Mouse (Mus musculus): ENCODE data around the gene Ift122. TPM values are rescaled to one million over a fixed set of nuclear protein-coding genes. Genes with fewer than 3 reads are reported as not detected.
A peak's percentile ranks its signal among the peaks of the same experiment; 100 is the strongest.

Gene Ift122
- polyA plus RNA-seq, 1 experiment from 2014 or later, result 26.1 TPM

DNA sequence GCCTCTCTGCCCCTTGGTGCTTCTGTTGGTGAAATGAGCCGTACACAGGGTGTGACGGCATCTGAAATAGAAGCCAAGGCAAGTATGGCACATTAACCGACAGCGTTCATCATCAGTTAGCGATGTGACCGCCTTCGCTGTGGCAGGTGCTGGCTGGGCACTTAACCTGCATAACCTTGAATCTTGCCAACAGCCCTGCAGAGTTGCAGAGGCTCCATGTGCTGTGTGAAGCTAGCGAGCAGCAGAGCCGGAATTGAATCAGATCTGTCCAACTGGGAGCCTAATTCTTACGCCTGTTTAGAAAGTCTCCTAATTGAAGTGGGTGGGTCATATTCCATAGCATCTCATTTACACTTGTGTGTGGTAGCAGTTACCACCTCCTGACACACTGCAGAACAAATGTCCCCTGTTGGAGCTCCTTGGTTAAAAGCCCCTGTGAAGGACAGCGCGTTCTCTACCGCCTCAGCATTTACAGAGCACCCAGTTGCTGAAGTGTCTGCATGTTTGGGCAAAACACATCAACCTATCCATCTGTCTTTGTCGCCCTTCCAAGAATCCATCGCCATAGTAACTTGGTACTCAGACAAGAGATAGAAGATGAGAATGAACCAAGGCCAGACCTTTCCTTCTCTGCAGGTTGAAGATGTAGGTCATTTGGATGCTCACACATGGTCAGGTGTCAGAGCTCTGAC, 61.4 kb downstream of the Ift122 start:
- ATAC-seq, result peak; percentile 71
- Histone ChIP-seq H3K36me3 (ENCODE audit: poor library complexity, severe bottlenecking) (peaks cover 14% of the 10 kb centered on the region; the same call in 1 of the 2 replicates), H3K27me3 (no peaks in the 10 kb centered on the region), H3K9ac (no peak overlapping the region), H3K4me3 (no peak overlapping the region), H3K27ac (peak overlapping the region; percentile 84), H3K9me3 (replicated peaks) (no peaks in the 10 kb centered on the region), H3K4me1 (peaks cover 41% of the 10 kb centered on the region), H3K4me2 (0 out of 2 replicates have a peak overlapping the region, but pooled peaks have one; percentile 4)
- WGBS, result 57% methylated on average over 15 of the region's 15 CpGs

DNA sequence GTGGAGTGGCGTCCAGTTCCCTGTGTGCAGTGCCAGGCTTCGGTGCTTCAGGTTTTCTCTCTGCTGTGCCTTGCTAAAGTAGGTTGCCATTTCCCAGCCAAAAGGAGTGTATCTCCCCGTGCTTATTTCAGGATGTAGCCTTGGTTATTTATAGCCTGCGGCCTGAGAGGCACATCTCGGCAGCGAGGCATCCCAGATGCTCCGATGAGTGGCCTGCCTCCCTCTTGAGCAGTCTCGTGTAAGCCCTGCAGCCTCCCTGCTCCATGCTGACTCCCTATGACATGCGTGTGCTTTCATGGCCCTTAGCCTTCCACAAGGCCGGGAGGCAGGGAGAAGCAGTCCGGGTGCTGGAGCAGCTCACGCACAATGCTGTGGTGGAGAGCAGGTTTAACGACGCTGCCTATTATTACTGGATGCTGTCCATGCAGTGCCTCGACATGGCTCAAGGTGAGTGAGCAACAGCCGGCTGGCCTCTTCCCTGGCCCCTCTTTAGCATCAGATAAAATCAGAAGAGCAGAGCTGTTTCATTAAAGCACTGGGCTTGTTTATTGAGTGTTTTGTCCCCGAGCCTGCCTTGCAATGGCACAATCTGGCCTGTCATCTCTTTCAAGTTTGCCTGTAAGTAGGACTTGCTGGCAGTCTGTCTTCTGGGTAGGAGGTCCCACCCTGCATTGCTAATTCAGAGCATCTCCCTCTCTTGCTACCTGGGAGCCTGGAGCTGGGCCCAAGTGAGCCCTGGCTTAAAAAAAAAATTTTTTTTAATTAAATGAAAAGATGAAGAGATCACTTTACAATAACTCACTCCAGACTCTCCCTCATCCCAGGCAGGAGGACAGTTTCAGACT, 62.6 kb downstream of the Ift122 start:
- H3K9ac ChIP-seq, result no peak overlapping the region
- H3K27me3 ChIP-seq, result no peaks in the 10 kb centered on the region
- no peak for ATAC-seq
- H3K4me1 ChIP-seq, result peaks cover 41% of the 10 kb centered on the region
- peaks cover 11% of the 10 kb centered on the region; the same call in 1 of the 2 replicates for H3K36me3 ChIP-seq (ENCODE audit: poor library complexity, severe bottlenecking)
- no peaks in the 10 kb centered on the region for H3K9me3 ChIP-seq (replicated peaks)
- no peak overlapping the region for H3K4me2 ChIP-seq
- WGBS, result 68% methylated on average over 17 of the region's 17 CpGs
- peak overlapping the region; percentile 84 for H3K27ac ChIP-seq
- H3K4me3 ChIP-seq, result no peak overlapping the region

DNA sequence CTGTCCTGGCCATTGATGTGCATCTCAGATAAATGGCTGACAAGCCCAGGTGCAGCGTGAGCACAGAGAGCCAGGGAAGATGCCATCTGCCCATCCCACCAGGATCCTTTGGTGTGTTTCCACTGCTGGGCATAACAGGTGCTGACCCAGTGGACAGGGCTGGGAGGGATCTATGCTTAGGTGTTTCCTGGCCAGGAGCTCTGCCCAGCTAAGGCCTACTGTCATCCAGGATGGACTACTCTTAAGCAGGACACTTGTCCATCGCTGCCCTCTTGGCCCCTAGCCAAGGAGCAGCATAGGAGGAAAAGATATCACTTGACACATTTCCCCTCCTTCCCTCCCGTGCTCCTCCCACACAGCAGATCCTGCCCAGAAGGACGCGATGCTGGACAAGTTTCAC, 63.3 kb downstream of the Ift122 start:
- peaks cover 41% of the 10 kb centered on the region for H3K4me1 ChIP-seq
- H3K27ac ChIP-seq, result peak overlapping the region; percentile 59; the same call in 1 of the 2 replicates
- 90% methylated on average over 5 of the region's 5 CpGs for WGBS
- peaks cover 11% of the 10 kb centered on the region; the same call in 1 of the 2 replicates for H3K36me3 ChIP-seq (ENCODE audit: poor library complexity, severe bottlenecking)
- H3K4me3 ChIP-seq, result no peak overlapping the region
- no peaks in the 10 kb centered on the region for H3K9me3 ChIP-seq (replicated peaks)
- ATAC-seq, result no peak
- no peak overlapping the region for H3K4me2 ChIP-seq
- H3K9ac ChIP-seq, result no peak overlapping the region
- no peaks in the 10 kb centered on the region for H3K27me3 ChIP-seq

DNA sequence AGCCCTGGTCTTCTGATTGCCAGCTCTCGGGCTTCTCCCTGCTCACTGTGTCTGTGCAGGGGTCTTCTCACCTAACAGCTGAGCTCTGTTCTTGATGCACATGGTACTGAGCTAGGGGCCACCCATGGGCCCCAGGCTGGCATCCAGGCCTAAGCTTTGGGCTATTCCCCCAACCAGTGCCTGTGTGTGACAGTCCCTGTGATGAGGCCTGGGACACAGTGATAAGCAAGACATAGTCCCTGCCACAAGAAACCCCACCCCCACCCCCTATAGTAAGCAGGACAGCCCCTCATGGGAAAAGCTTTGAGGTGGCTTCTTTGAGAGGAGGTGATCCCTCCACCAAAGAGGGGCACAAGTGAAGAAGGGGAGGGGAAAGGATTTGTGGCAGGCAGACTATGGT, 65.3 kb downstream of the Ift122 start:
- Histone ChIP-seq H3K9ac (no peak overlapping the region), H3K4me1 (peaks cover 31% of the 10 kb centered on the region), H3K36me3 (ENCODE audit: poor library complexity, severe bottlenecking) (peaks cover 11% of the 10 kb centered on the region; the same call in 1 of the 2 replicates), H3K4me2 (no peak overlapping the region), H3K9me3 (replicated peaks) (no peaks in the 10 kb centered on the region), H3K4me3 (no peak overlapping the region), H3K27ac (no peak overlapping the region), H3K27me3 (no peaks in the 10 kb centered on the region)
- ATAC-seq, result no peak
- WGBS, result 81% methylated on average over 1 of the region's 1 CpGs

DNA sequence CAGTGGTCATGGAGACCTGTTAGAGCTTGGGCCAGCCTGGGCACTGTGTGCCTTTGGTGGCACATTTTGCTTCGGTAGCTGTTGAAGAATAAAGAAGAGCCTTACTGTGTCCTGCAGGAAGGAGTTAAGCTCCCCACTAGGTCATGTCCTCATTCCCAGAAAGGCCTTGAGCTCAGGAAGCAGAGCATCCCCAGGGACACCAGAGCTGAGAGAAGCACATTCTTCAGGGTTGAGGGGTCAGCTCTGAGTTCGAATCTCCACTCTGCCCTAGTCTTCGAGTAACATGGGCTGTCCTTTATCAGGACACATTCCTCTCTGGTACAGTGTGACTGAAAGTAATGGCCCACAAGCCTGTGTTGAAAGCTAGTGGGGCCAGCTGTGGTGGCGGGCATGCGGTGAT, 66.6 kb downstream of the Ift122 start:
- Histone ChIP-seq H3K4me2 (no peak overlapping the region), H3K36me3 (ENCODE audit: poor library complexity, severe bottlenecking) (peaks cover 11% of the 10 kb centered on the region; the same call in 1 of the 2 replicates), H3K9me3 (replicated peaks) (no peaks in the 10 kb centered on the region), H3K4me1 (peaks cover 24% of the 10 kb centered on the region), H3K27me3 (no peaks in the 10 kb centered on the region), H3K9ac (no peak overlapping the region), H3K4me3 (no peak overlapping the region), H3K27ac (no peak overlapping the region)
- no peak for ATAC-seq
- 96% methylated on average over 5 of the region's 5 CpGs for WGBS

DNA sequence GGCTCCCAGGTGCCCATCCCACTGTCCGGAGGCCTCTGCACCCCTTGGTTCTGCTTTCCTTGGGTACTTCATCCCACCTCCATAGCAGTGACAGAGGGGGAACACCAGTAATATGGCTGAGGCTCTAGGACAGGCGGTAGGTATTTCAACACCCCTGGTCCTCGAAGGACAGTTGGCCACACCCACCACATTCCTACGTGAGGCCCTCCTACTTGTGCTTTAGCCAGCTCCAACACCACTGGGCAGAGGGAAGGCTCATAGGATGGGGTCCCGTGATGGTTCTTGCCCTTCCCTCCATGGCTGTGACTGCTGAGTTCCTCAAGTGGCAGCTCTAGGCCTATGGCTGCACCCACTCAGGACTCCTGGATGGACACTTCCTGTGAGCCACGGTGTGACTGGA, 71.6 kb downstream of the Ift122 start:
- H3K4me2 ChIP-seq, result no peak overlapping the region
- H3K4me3 ChIP-seq, result no peak overlapping the region
- H3K9me3 ChIP-seq (replicated peaks), result no peaks in the 10 kb centered on the region
- peaks cover 39% of the 10 kb centered on the region for H3K4me1 ChIP-seq
- WGBS, result 57% methylated on average over 6 of the region's 6 CpGs
- H3K36me3 ChIP-seq (ENCODE audit: poor library complexity, severe bottlenecking), result no peaks in the 10 kb centered on the region
- ATAC-seq, result no peak
- H3K27me3 ChIP-seq, result no peaks in the 10 kb centered on the region
- no peak overlapping the region for H3K9ac ChIP-seq
- H3K27ac ChIP-seq, result no peak overlapping the region

DNA sequence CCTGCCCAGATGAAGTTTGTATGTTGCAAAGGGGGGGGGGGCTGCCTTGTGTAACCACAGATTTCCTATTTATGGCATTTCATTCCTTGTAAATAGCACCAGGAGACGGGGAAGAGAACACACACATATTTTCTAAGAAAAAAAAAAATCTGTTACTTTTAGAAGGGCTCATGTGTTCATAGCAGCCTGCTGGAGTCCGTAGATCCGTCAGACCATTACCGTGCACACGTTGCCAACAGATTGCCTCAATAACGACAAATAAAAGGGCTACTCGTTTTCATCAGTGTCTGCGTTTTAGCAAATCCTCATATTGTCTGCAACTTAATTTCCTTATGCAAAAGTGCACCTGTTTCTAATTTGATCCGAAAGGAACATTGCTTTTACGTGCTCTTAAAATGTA, 73.1 kb downstream of the Ift122 start:
- Histone ChIP-seq H3K4me2 (no peak overlapping the region), H3K4me3 (no peak overlapping the region), H3K27ac (peak overlapping the region; percentile 78), H3K36me3 (ENCODE audit: poor library complexity, severe bottlenecking) (no peaks in the 10 kb centered on the region), H3K27me3 (no peaks in the 10 kb centered on the region), H3K9me3 (replicated peaks) (no peaks in the 10 kb centered on the region), H3K4me1 (peaks cover 45% of the 10 kb centered on the region), H3K9ac (no peak overlapping the region)
- no peak for ATAC-seq
- 48% methylated on average over 10 of the region's 10 CpGs for WGBS

DNA sequence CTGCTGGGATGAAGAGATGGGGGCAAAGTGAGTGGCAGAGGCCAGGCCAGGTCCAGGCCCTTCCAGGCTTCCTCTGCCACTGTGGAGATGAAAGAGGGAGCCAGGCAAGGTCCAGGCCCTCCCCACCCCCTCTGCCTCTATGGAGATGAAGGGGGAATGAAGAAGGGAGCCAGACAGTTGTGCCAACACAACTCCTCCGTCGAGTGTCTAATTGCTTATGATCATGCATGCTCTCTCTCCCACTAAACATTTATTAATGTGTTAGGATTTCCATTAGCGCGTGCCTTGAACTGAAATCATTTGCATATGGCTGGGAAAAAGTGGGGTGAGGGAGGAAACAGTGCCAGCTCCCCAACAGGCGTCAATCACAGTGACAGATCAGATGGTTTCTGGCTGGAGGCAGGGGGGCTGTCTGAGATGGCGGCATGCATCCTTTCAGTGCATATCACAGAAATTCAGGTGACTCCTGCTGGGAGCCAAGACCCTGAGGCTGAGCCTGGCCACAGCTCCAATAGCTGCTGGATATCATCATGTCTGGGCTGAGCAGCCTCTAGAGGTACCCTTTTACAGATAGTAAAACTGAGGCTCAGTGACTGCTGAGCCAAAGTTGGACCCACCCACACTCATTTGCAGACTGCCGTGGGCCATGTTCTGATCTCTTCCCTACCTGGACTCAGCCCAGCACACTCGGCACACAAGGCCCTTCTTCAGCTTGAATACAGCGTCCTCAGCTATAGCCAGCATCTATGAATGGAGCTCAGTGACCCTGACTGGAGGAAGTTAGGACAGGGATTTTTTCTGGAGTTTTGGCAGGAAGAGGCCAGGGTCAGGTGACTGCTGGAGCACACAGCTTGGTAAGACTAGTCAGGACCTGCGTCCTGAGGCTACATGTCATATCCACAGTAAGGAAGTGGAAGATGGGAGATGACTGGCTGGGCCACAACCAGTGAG, 74.3 kb downstream of the Ift122 start:
- no peaks in the 10 kb centered on the region for H3K27me3 ChIP-seq
- H3K9ac ChIP-seq, result no peak overlapping the region
- no peaks in the 10 kb centered on the region for H3K9me3 ChIP-seq (replicated peaks)
- peak; percentile 76 for ATAC-seq
- no peaks in the 10 kb centered on the region for H3K36me3 ChIP-seq (ENCODE audit: poor library complexity, severe bottlenecking)
- no peak overlapping the region for H3K4me3 ChIP-seq
- peak overlapping the region; percentile 78 for H3K27ac ChIP-seq
- WGBS, result 53% methylated on average over 10 of the region's 10 CpGs
- H3K4me2 ChIP-seq, result peak overlapping the region; percentile 7; the same call in 1 of the 2 replicates
- H3K4me1 ChIP-seq, result peaks cover 50% of the 10 kb centered on the region

DNA sequence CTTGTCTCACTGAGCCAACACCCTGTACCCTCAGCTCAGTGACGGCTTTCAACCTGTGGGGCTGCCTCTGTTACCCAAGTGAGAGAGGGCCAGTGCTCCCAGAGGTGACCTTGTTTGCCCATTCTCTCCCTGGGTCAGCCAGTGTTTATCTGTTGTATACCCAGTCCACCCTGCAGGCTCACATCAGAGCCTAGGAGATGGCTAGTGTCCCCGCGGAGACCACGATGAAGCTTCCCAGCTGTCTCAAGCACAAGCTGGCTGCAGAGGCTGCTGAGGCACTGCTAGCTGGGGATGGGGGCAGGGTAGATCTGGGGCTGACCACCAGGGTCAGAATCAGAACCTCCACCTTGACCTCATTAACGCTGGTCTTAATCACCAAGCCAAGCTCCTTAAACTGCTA, 76.7 kb downstream of the Ift122 start:
- no peaks in the 10 kb centered on the region for H3K36me3 ChIP-seq (ENCODE audit: poor library complexity, severe bottlenecking)
- no peak for ATAC-seq
- no peaks in the 10 kb centered on the region for H3K27me3 ChIP-seq
- H3K27ac ChIP-seq, result no peak overlapping the region
- no peak overlapping the region for H3K4me3 ChIP-seq
- no peak overlapping the region for H3K9ac ChIP-seq
- no peak overlapping the region for H3K4me2 ChIP-seq
- 78% methylated on average over 5 of the region's 5 CpGs for WGBS
- peaks cover 42% of the 10 kb centered on the region for H3K4me1 ChIP-seq
- H3K9me3 ChIP-seq (replicated peaks), result no peaks in the 10 kb centered on the region

DNA sequence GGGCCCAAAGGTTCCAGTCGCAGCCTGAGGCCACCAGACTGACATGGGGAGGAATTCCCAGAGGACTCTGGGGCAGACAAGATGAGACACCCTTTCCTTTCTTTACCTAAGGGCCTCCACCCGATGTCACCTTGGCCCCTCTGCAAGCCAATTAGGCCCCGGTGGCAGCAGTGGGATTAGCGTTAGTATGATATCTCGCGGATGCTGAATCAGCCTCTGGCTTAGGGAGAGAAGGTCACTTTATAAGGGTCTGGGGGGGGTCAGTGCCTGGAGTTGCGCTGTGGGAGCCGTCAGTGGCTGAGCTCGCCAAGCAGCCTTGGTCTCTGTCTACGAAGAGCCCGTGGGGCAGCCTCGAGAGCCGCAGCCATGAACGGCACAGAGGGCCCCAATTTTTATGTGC, 78.4 kb downstream of the Ift122 start, which contains the start of gene Rho:
Rho (plus strand) TSS at position 110 of the 400 bp plus-strand sequence.
- H3K27ac ChIP-seq, result no peak within 1 kb of the TSS
- 87% methylated on average over 14 of the region's 14 CpGs for WGBS
- no peaks in the 10 kb centered on the region for H3K36me3 ChIP-seq (ENCODE audit: poor library complexity, severe bottlenecking)
- no peaks in the 10 kb centered on the region for H3K27me3 ChIP-seq
- peaks cover 34% of the 10 kb centered on the region for H3K4me1 ChIP-seq
- H3K9ac ChIP-seq, result no peak within 1 kb of the TSS
- no peak within 1 kb of the TSS for H3K4me2 ChIP-seq
- no peaks in the 10 kb centered on the region for H3K9me3 ChIP-seq (replicated peaks)
- ATAC-seq, result no peak
- no peak within 1 kb of the TSS for H3K4me3 ChIP-seq

DNA sequence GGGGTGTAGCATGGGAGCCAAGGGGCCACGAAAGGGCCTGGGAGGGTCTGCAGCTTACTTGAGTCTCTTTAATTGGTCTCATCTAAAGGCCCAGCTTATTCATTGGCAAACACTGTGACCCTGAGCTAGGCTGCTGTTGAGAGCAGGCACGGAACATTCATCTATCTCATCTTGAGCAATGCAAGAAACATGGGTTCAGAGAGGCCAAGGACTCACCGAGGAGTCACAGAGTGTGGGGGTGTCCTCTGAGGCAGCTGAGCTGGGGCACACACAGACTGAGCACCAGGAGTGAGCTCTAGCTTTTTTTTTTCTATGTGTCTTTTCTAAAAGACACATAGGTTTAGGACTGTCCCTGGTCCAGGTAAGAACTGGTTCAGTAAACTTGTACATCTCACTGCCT, 79.1 kb downstream of the Ift122 start:
- WGBS, result 96% methylated on average over 3 of the region's 3 CpGs
- H3K9me3 ChIP-seq (replicated peaks), result no peaks in the 10 kb centered on the region

More for the DNA sequence above, 79.1 kb downstream of the Ift122 start:
- peaks cover 28% of the 10 kb centered on the region for H3K4me1 ChIP-seq
- no peak overlapping the region for H3K4me2 ChIP-seq
- no peaks in the 10 kb centered on the region for H3K27me3 ChIP-seq
- no peaks in the 10 kb centered on the region for H3K36me3 ChIP-seq (ENCODE audit: poor library complexity, severe bottlenecking)
- no peak overlapping the region for H3K27ac ChIP-seq
- H3K9ac ChIP-seq, result no peak overlapping the region
- no peak overlapping the region for H3K4me3 ChIP-seq
- no peak for ATAC-seq

All from forebrain, embryonic 13.5 days (tissue).